Mouse (Mus musculus) monocyte, adult 2 months (primary cell): ENCODE data around the gene Wfdc5.

Experiments
- DNase-seq, 2 experiments: peaks; one replicate each; pipeline ENCODE4 v3.0.0; 2022; ENCODE audit warnings: low spot score in 2 of 2, low read depth in 1 of 2

Gene Wfdc5

DNA sequence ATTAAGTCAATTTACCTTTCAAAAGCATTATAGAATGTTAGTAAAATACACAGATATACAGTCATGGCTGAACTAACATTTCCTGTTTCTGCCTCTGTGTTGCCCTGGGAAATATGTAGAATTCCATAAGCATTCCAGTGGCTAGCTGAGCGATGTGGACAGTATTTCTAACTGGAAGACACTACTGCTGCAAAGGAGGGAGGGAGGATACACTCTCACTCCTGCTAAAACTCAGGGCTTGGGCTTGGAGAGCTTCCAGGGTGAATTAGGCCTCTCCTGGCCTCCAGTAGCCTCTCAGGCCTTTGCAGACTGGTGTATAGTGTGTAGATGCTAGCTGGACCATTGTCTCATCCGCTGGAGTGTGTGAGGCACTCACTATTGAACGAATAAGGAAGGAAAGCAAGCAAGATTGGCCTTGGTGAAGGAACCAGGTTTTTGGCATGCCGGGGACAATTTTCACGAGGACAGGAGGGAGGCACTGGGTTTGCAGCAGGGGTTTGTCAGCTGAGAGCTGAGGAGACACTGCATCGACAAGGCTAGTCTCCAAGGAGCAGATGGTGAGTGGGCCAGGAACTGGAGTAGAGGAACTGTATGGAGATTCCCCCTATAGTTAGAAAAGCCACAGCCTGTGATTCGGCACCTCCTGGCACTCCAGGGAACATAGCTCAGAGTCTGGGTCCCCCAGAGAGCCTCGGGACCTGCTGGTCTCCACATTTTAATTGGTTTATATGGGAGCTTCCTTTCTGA, 7.7 kb downstream of the Wfdc5 start:
- DNase-seq, result no peak

DNA sequence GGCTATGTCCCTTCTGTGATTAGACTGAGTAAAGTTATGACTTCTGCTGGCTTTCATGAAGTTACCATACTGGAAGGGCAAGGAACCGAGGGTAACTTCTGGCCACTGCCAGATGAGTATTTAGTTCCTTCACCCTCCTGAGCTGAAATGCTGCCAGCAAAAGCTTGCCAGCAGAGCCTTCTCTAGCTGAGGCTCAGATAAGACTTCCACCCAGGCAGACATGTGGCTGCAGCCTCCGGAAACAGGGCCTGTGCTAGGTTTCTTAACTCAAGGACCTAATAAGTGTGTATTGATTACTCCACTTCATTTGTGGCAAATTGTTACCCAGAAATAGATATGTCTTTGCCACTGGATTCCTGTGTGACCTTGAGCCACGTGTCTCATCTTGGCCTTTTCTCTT, 9.1 kb downstream of the Wfdc5 start:
- no peak for DNase-seq

GRCm38 (mm10) chr2:164170902-164171301, 11.6 kb downstream of the Wfdc5 start, which contains the start of gene Kcns1:
Kcns1 (minus strand) TSS chr2:164171113.
- DNase-seq, result no peak

DNA sequence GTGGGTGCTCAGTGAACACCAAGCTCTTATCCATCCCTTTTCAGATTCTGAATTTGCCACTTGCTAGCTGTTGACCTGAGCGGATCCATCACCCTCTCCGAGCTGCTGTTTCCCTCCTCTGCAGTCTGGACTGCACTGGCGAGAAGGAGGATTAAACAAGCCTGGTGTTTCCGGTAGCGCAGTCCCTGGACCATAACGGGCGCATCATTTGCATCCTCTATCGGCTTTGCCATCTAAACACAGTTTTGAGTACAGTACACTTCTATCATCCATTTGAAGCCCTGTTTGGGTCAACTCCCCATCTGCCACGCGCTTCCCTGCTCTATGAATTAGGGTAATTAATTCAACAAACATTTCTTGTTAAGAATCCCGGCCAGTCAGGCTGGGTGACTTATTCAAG, 12.2 kb downstream of the Wfdc5 start:
- no peak for DNase-seq

- DNase-seq, result no peak
Observed at GRCm38 (mm10) chr2:164168571-164168946, 14.0 kb downstream of the Wfdc5 start.

DNA sequence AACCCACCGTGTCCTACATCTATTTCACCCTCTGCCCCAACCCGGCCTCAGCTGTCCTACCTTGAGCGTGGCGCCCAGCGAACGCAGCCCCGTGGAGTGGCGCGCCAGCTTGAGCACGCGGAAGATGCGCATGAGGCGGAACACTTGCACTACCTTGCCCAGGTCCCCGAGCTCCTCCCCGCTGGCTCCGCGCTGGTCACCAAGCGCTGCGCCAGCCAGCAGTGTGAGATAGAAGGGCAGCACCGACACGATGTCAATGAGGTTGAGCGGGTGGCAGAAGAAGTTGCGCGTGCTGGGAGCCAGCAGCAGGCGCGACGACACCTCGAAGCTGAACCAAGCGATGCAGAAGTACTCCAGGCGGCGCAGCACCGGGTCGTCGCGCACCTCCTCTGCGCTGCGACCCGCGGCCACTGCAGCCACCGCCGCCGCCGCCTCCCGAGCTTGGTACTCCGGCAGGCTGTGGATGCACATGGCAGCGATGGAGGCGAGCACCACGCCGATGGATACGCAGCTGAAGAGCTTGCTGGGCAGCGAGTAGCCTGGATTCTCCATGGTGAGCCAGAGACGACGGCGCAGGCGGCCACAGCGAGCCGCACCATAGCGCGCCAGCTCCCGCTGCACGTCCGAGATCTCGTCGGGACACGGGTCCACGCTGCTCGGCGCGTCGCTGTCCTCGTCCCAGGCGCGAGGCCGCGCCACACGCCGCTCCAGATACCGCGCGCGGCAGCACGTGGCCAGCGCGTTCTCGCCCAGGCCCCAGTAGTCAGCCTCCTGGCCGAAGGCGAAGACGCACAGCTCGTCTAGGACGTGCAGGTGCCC, 14.6 kb downstream of the Wfdc5 start:
- no peak for DNase-seq

DNA sequence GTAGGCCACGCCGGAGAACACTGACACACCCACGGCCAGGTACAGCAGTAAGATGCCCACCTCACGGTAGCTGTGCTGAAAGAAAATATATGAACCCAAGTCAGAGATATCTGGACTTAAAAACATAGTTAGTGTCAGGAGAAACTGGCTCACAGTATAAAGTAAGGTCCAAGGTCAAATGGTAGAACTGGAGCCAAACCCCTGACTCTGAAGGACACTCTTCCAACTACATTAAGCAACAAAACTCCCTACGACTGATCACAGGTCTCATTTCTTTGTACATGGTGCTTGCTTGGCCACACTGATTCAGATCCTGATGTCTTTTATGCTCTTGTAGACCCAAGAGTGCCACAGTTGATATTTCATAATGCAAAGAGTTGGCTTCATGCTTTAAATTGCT, 17.6 kb downstream of the Wfdc5 start:
- no peak for DNase-seq

DNA sequence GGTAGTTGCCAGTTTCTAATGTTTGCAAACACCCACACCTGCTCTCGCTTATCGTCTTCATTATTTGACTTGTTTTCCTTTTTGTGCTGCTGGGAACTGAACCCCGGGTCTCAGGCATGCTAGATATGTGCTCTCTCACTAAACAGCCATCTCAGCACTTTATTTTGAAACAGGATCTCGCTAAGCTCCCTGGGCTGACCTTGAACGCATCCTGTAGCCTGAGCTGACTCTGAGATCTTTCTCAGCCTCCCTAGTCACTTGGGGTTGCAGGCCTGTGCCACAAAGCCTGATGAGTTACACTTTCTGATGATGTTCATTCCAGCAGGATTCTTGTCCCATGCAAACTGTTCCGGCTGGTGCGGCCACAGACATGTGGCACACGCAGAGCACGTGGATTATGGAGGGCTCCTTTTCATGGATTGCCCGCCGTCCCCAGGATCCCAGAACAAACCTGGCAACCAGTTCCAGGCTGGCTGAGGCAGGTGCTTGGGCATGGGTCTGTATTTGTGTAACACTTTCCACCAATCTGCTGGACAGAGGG, 21.0 kb downstream of the Wfdc5 start:
- no peak for DNase-seq

DNA sequence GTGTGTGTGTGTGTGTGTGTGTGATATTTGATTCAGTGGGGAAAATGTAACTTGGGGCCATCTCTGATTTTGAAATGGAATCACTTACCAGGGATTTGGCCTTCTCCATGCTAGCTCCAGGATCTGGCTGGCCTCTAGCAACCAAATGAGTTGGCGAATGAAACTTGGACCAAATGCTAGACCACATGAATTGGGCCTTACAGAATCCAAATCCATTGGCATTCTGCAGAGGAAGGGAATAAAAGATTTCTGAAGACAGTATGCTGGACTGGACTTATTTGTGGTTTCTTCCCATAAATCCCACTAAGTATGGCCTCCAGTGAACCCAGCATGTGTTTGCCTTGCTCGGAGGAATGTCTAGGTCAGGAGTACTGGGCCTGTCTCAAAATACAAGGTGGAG, 23.7 kb downstream of the Wfdc5 start:
- DNase-seq, result no peak

DNA sequence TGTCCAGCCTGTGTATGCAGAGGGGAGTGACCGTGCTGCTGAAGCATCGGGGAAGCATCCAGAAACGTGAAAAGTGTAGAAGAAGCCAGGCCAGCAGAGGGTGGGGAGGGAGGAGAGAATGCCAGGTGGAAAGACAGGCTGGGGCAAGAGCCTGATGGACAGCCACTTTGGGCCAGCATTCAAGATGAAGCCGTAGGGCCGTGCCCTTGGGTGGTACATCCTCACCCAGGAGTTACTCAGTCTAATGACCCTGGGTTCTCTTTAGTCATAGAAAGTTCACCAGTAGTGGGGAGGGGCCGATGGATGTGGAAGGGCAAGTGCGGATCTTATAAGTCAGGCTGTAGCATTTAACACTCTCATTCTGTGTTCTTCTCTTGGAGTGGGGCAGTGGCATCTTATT, 26.4 kb downstream of the Wfdc5 start:
- DNase-seq, result no peak

- no peak for DNase-seq
Observed at GRCm38 (mm10) chr2:164154007-164154406, 28.5 kb downstream of the Wfdc5 start.

DNA sequence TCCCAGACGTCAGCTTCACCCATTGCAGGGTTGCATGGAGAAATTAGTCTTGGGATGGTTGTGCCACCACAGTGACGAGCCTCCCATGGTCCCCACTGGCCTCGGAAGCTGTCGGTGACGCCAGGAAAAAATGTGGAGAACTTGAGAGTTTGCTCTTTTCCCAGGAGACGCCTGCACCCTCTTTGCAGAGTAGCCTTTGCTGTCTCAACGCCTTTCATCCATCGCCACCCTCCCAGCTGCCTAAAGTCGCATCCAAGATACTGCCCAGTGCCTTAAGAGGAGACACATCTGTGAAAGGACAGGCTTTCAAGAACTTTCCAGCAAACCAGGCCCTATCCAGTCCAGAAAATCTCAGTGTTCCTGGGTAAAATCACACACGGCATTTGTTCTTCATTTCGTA, 30.2 kb downstream of the Wfdc5 start:
- DNase-seq, result no peak

DNA sequence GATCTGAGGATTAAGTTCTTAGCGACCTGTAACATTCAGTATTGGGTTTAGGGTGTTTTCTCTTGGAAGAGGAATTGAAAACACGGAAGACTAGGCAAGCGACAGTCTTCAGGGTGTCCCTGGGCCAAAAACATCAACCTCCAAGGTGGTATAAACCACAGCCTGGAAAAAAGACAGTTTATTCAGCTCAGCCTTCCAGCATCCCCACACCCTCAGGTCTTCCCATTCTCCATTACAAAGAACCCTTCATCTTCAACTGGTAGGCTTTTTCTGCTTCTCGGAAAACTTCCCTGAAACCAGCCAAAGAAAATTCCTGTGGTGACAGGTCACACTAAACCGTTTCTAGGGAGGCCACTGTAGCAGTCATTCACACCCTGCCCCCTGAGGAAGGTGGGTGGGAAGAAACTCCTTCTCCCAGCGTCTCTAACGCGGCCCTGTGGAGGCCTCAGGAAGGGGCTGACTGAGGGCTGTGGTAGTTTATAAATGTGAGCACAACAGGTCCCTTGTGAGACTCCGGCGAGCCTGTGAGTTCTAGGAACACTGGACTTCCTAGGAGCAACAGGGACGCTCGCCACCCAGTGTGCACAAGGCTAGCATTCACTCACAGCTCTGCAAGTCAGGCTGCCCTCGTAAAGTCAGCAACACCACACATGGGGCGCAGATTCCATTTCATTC, 32.3 kb downstream of the Wfdc5 start:
- no peak for DNase-seq

GRCm38 (mm10) chr2:164146556-164146955, 36.0 kb downstream of the Wfdc5 start:
- DNase-seq, result no peak

GRCm38 (mm10) chr2:164144541-164144940, 38.0 kb downstream of the Wfdc5 start:
- DNase-seq, result no peak

DNA sequence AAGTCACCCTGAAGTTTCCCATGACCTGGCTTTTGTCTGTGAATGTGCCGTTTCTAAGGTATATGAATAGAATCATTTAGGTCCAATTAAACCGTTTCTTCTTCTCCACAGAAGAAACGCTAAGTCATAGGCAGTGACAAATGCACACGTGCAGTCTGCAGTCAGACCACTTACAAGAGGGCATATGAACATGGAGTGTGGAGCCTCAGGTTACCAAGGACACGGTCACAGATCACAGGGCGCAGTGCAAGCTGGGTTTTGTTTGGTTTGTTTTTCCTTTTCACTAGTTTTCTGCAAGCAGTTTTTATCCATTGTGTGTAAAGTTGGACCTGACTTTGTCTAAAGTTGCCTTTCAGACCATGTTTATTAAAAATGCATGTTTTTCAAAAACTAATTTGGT, 38.5 kb downstream of the Wfdc5 start:
- no peak for DNase-seq

- no peak for DNase-seq
Observed at GRCm38 (mm10) chr2:164142021-164142420, 40.5 kb downstream of the Wfdc5 start.

- DNase-seq, result no peak
Observed at GRCm38 (mm10) chr2:164137754-164138153, 44.8 kb downstream of the Wfdc5 start.

DNA sequence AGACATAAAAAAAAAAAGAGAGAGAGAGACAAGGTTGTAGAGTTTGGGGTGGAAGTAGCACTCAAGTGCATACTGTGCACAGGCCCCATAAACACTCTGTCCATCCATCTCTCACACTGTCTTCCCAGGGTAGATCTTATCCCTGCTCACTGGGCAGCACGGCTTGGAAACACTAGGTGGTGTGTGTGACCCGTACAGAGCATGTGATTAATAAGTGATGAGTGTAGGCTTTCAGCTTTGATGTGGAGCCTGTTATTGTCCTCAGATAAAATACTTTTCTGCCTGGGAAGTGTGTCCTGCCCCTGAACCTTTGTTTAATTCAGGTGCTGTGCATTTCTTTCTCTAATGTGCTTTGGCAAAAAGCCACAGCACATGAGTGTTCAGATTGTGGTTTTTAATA, 46.1 kb downstream of the Wfdc5 start:
- no peak for DNase-seq

DNA sequence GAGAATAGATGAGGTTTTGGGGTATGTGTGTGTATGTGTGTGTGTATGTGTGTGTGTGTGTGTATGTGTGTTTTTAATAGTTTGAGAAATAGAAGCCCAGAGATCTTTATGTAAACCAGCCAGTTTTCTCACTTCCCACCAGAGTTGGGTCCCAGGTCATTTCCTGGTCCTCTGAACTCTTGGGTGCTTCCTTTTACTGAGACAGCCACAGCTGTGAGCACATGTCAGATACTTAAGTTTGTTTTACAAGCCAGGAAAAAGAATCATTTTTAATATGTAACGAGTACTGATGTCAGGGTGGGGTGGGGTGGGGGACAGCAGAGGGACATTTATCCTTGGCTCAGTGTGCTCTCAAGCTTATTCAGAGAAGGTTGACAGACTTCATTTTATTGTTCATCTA, 47.2 kb downstream of the Wfdc5 start:
- no peak for DNase-seq

DNA sequence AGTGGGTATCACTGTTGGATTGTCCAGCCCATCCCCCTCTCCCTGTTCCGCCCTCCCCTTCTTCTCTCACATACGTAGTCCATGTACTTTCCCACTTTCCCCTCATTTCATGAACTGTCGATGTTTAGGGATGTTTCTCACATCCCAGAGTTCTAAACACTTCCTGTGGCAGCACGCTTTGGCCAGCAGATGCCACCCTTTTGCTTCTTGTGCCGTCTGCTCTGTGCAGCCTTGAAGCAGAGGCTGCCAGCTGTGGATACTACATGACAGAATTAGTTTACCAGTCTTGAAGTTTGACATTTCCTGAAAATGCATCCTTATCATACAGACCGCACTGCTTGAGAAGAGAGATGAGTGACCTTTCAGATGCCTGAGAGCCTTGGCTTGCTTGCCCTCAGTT, 48.0 kb downstream of the Wfdc5 start:
- no peak for DNase-seq

- DNase-seq, result no peak
Observed at GRCm38 (mm10) chr2:164131586-164131985, 51.0 kb downstream of the Wfdc5 start.
